Mouse (Mus musculus) embryonic facial prominence, embryonic 15.5 days (tissue): ENCODE results near the gene Lpp. TPM values are rescaled to one million over a fixed set of nuclear protein-coding genes. Genes with fewer than 3 reads are reported as not detected.

Experiments
- ATAC-seq: fragments of 200-750 bp; cut with Nextera tagmentation; 2 replicates; pipeline ENCODE4 v1.8.0; 2017; ENCODE audit warnings: low read depth, moderate TSS enrichment; ENCODE audit not compliant: insufficient number of reproducible peaks, low FRiP score, low TSS enrichment
- H3K27ac ChIP-seq: fragments of 300-500 bp; sonication (generic); replicated peaks from 2 replicates; pipeline ENCODE4 v1.5.1; 2015; ENCODE audit warnings: mild to moderate bottlenecking, inconsistent platforms
- H3K27me3 ChIP-seq: fragments of 300-500 bp; sonication (generic); 2 replicates; pipeline ENCODE4 v1.6.1; 2015; ENCODE audit warnings: inconsistent platforms
- H3K36me3 ChIP-seq: fragments of 300-500 bp; sonication (generic); 2 replicates; pipeline ENCODE4 v1.6.1; 2015; ENCODE audit warnings: mild to moderate bottlenecking, inconsistent platforms
- H3K4me1 ChIP-seq: fragments of 300-500 bp; sonication (generic); 2 replicates; pipeline ENCODE4 v1.6.1; 2015; ENCODE audit warnings: inconsistent platforms
- H3K4me2 ChIP-seq: fragments of 300-500 bp; sonication (generic); replicated peaks from 2 replicates; pipeline ENCODE4 v1.6.1; 2015; ENCODE audit warnings: mild to moderate bottlenecking, inconsistent platforms
- H3K4me3 ChIP-seq: fragments of 300-500 bp; sonication (generic); replicated peaks from 2 replicates; pipeline ENCODE4 v1.5.1; 2015; ENCODE audit warnings: mild to moderate bottlenecking, inconsistent platforms
- H3K9ac ChIP-seq: fragments of 300-500 bp; sonication (generic); 2 replicates; pipeline ENCODE4 v1.6.1; 2015; ENCODE audit warnings: inconsistent platforms
- H3K9me3 ChIP-seq: fragments of 300-500 bp; sonication (generic); replicated peaks from 2 replicates; pipeline ENCODE4 v1.6.1; 2016; ENCODE audit warnings: inconsistent platforms
- WGBS: fragments of 180-500 bp; shearing (Covaris S2); methylation state at CpG from one replicate; pipeline ENCODE4 v1.1.7; 2015; 5-methylcytosine and 5-hydroxymethylcytosine counted together
- polyA plus RNA-seq: library from polyadenylated mRNA; unstranded; fragments of >200 nt; fragmentation: Nextera tagmentation; extraction: Ambion mirVana; gene quantifications from 2 replicates; pipeline ENCODE4 v1.2.1, GENCODE M21; 2015

The Lpp gene
- polyA plus RNA-seq, 1 experiment from 2014 or later, result 52.8 TPM

DNA sequence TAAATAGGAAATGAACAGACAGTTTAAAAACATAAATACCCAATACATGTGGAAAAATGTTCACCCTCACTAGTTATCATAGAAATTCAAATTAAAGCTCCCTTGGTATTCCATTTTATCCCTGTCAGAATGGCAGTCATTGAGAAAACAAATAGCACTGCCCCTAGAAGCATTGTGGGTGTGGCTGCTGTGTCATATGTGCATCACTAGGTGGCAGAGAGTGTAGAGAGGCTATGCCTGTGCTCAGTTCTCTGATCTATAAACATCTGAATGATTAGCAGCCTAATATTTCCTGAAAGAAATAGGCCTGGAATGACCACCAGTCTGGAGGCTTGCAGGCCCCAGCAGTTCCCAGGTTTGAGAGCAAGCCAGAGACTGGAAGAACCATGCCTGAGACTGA is 490.7 kb downstream of the Lpp start:
- no peak overlapping the region for H3K27ac ChIP-seq
- peaks cover 14% of the 10 kb centered on the region; the same call in 1 of the 2 replicates for H3K4me1 ChIP-seq
- no peak overlapping the region for H3K9ac ChIP-seq
- H3K36me3 ChIP-seq, result no peaks in the 10 kb centered on the region
- H3K27me3 ChIP-seq, result no peaks in the 10 kb centered on the region
- no peak overlapping the region for H3K4me3 ChIP-seq
- H3K9me3 ChIP-seq, result no peaks in the 10 kb centered on the region
- ATAC-seq, result no peak
- no peak overlapping the region for H3K4me2 ChIP-seq

GRCm38 (mm10) chr16:24886346-24886745 is 493.0 kb downstream of the Lpp start:
- no peak for ATAC-seq

DNA sequence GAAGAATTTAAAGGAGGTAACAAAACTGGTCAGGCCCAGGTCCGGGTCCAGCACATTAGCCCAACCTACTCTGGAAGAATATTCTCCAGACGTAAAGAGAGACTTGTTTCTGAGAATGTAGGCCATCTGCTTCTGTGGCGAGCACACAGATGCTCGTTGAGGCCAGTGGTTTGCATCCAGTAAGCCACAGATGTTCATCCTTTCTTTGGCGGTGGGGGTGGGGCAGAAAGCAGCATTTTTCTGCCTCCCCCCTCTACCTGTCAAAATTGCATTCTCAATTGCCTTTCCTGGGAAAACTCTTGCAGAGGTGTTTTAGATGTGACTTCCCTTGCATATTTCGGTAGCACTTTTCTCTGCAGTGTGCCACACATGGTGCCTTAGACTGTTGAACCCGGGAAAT is 493.6 kb downstream of the Lpp start:
- no peak overlapping the region for H3K27ac ChIP-seq
- H3K36me3 ChIP-seq, result no peaks in the 10 kb centered on the region
- H3K4me1 ChIP-seq, result peaks cover 9% of the 10 kb centered on the region; the same call in 1 of the 2 replicates
- H3K27me3 ChIP-seq, result no peaks in the 10 kb centered on the region
- H3K4me3 ChIP-seq, result no peak overlapping the region
- H3K9ac ChIP-seq, result no peak overlapping the region
- no peak overlapping the region for H3K4me2 ChIP-seq
- no peaks in the 10 kb centered on the region for H3K9me3 ChIP-seq
- WGBS, result 41% methylated on average over 7 of the region's 7 CpGs
- no peak for ATAC-seq

More at GRCm38 (mm10) chr16:24886346-24886745, 493.0 kb downstream of the Lpp start:
- WGBS, result 25% methylated on average over 3 of the region's 3 CpGs
- Histone ChIP-seq H3K9ac (no peak overlapping the region), H3K9me3 (no peaks in the 10 kb centered on the region), H3K27ac (no peak overlapping the region), H3K27me3 (no peaks in the 10 kb centered on the region), H3K4me2 (no peak overlapping the region), H3K4me1 (peaks cover 9% of the 10 kb centered on the region; the same call in 1 of the 2 replicates), H3K36me3 (no peaks in the 10 kb centered on the region), H3K4me3 (no peak overlapping the region)

DNA sequence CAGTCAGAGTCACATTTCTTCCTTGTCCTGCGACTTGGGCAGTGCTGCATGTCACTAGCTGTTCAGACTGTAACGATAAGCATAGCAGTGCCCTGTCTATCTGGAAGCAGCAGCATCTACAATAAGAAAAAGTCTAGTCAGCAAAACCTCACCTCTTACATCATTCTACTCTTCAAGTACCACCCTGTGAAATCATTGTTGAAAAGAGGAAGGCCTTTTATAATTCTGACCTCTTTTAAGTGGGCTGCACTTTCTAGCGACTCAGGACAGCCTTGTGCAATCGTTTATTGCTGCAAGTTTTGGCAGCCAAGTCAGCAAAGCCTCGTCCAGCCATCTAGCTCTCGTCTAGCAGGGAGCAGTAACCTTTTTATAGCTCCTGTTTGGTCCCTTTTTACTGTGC is 498.1 kb downstream of the Lpp start:
- Histone ChIP-seq H3K27me3 (no peaks in the 10 kb centered on the region), H3K4me3 (no peak overlapping the region), H3K9me3 (no peaks in the 10 kb centered on the region), H3K4me2 (no peak overlapping the region), H3K36me3 (no peaks in the 10 kb centered on the region), H3K27ac (no peak overlapping the region), H3K4me1 (peaks cover 8% of the 10 kb centered on the region; the same call in 1 of the 2 replicates), H3K9ac (no peak overlapping the region)
- no peak for ATAC-seq
- 67% methylated on average over 6 of the region's 6 CpGs for WGBS

- 78% methylated on average over 5 of the region's 5 CpGs for WGBS
- no peaks in the 10 kb centered on the region for H3K4me1 ChIP-seq
Observed at GRCm38 (mm10) chr16:24895160-24895559, 501.9 kb downstream of the Lpp start.

DNA sequence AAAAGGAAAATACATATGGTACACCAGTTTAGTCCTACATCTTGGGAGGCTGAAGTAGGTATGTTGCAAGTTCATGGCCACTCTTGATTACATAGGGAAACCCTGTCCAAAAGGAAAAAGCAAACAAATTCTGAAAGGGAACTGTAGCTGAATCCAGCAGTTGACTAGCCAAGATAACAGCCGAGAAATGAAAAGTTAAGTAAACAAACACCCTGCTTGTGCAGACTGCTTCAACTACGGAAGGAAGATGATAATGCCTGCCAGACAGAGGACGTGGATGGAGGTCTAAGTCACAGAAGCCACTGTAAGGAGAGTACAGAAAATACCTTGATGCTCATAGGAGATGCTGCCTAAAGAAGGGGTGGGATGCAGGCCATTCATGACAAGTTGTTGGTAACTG is 504.3 kb downstream of the Lpp start:
- WGBS, result 54% methylated on average over 3 of the region's 3 CpGs
- no peak for ATAC-seq
- no peaks in the 10 kb centered on the region for H3K4me1 ChIP-seq
- no peaks in the 10 kb centered on the region for H3K27me3 ChIP-seq
- no peak overlapping the region for H3K9ac ChIP-seq
- no peaks in the 10 kb centered on the region for H3K9me3 ChIP-seq
- no peaks in the 10 kb centered on the region for H3K36me3 ChIP-seq
- H3K27ac ChIP-seq, result no peak overlapping the region
- no peak overlapping the region for H3K4me3 ChIP-seq
- H3K4me2 ChIP-seq, result no peak overlapping the region

More at GRCm38 (mm10) chr16:24895160-24895559, 501.9 kb downstream of the Lpp start:
- Histone ChIP-seq H3K27me3 (no peaks in the 10 kb centered on the region), H3K9ac (no peak overlapping the region), H3K4me3 (no peak overlapping the region), H3K9me3 (no peaks in the 10 kb centered on the region), H3K4me2 (no peak overlapping the region), H3K27ac (no peak overlapping the region), H3K36me3 (no peaks in the 10 kb centered on the region)
- no peak for ATAC-seq

- H3K9me3 ChIP-seq, result no peaks in the 10 kb centered on the region
- no peak overlapping the region for H3K9ac ChIP-seq
- H3K4me1 ChIP-seq, result no peaks in the 10 kb centered on the region
- no peak for ATAC-seq
- no peak overlapping the region for H3K4me3 ChIP-seq
- no peak overlapping the region for H3K27ac ChIP-seq
- H3K36me3 ChIP-seq, result no peaks in the 10 kb centered on the region
- H3K4me2 ChIP-seq, result no peak overlapping the region
- WGBS, result 50% methylated on average over 2 of the region's 2 CpGs
- H3K27me3 ChIP-seq, result no peaks in the 10 kb centered on the region
Observed at GRCm38 (mm10) chr16:24900241-24900796, 507.0 kb downstream of the Lpp start.

- Histone ChIP-seq H3K9me3 (no peaks in the 10 kb centered on the region), H3K27ac (no peak overlapping the region), H3K36me3 (no peaks in the 10 kb centered on the region), H3K9ac (no peak overlapping the region), H3K4me2 (no peak overlapping the region), H3K27me3 (no peaks in the 10 kb centered on the region), H3K4me1 (no peaks in the 10 kb centered on the region), H3K4me3 (no peak overlapping the region)
- no peak for ATAC-seq
- WGBS, result 48% methylated on average over 6 of the region's 6 CpGs
Observed at GRCm38 (mm10) chr16:24901139-24901859, 508.0 kb downstream of the Lpp start.

DNA sequence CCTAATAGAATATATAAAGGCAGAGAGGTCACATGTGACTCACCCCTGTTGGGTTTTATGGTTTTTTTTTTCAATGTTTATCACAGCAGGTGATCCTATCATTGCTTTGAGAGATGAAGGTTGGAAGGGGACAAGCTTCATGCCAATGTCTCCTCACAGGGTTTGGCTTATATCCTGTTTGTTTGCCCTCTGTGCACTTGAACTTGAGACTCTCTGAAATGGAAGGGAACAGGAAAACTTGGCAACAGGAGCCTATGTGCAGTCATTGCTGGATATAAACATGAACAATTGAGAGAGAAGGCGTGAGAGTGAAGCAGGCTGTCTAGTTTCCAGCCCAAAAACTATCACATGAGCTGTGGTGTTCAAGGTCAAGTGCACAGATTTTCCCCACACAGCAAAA is 508.8 kb downstream of the Lpp start:
- Histone ChIP-seq H3K9me3 (no peaks in the 10 kb centered on the region), H3K4me3 (no peak overlapping the region), H3K27ac (no peak overlapping the region), H3K9ac (no peak overlapping the region), H3K4me1 (no peaks in the 10 kb centered on the region), H3K27me3 (no peaks in the 10 kb centered on the region), H3K36me3 (no peaks in the 10 kb centered on the region), H3K4me2 (no peak overlapping the region)
- no peak for ATAC-seq
- 96% methylated on average over 1 of the region's 1 CpGs for WGBS

DNA sequence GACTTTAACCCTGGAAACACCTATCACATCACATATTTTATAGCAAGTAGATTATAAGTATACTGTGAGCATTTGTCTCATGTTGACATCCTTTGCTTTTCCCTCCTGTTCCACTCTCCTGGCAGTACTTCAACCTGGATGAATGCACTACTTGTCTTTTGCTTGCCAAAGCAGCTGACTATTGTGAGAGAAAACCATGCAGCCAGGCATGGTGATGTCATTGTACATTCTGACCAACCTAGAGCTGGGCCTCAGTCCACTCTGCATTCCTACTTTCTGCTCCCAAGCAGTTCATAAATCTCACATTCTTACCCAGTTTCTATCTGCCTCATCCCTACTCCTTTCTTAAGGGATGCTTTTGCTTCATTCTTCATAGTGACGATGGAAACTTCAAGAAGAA is 515.6 kb downstream of the Lpp start:
- H3K27ac ChIP-seq, result no peak overlapping the region
- H3K4me3 ChIP-seq, result no peak overlapping the region
- no peak overlapping the region for H3K4me2 ChIP-seq
- H3K27me3 ChIP-seq, result no peaks in the 10 kb centered on the region
- WGBS, result 97% methylated on average over 1 of the region's 1 CpGs
- ATAC-seq, result no peak
- no peaks in the 10 kb centered on the region for H3K9me3 ChIP-seq
- no peak overlapping the region for H3K9ac ChIP-seq
- H3K4me1 ChIP-seq, result peaks cover 17% of the 10 kb centered on the region; the same call in 1 of the 2 replicates
- H3K36me3 ChIP-seq, result no peaks in the 10 kb centered on the region

GRCm38 (mm10) chr16:24910321-24910720 is 517.0 kb downstream of the Lpp start:
- Histone ChIP-seq H3K27me3 (no peaks in the 10 kb centered on the region), H3K4me1 (peaks cover 22% of the 10 kb centered on the region; the same call in 1 of the 2 replicates), H3K27ac (no peak overlapping the region), H3K4me3 (no peak overlapping the region), H3K9ac (no peak overlapping the region), H3K9me3 (no peaks in the 10 kb centered on the region), H3K4me2 (no peak overlapping the region), H3K36me3 (no peaks in the 10 kb centered on the region)
- no peak for ATAC-seq
- whole genome bisulfite sequencing, result 63% methylated on average over 6 of the region's 6 CpGs

GRCm38 (mm10) chr16:24910834-24911233 is 517.5 kb downstream of the Lpp start:
- H3K36me3 ChIP-seq, result no peaks in the 10 kb centered on the region
- WGBS, result 50% methylated on average over 3 of the region's 3 CpGs
- no peak overlapping the region for H3K27ac ChIP-seq
- no peaks in the 10 kb centered on the region for H3K27me3 ChIP-seq
- no peak overlapping the region for H3K4me2 ChIP-seq
- no peak overlapping the region for H3K4me3 ChIP-seq
- H3K4me1 ChIP-seq, result peaks cover 22% of the 10 kb centered on the region; the same call in 1 of the 2 replicates
- H3K9me3 ChIP-seq, result no peaks in the 10 kb centered on the region
- H3K9ac ChIP-seq, result no peak overlapping the region
- ATAC-seq, result no peak
